Mouse (Mus musculus): ENCODE measurements around the gene Gm49711. TPM values are rescaled to one million over a fixed set of nuclear protein-coding genes. Genes with fewer than 3 reads are reported as not detected.

Gm49711 gene
- total RNA-seq, 1 experiment, result not detected

GRCm38 (mm10) chr16:92234530-92234929 is 176.4 kb downstream of the Gm49711 start:
- DNase-seq (ENCODE audit: low read depth, low spot score), result no peak

GRCm38 (mm10) chr16:92235222-92235621 is 177.1 kb downstream of the Gm49711 start:
- in situ Hi-C loops (cut with MboI; ENCODE audit: low sequenced_read_pairs in 2 of 2, unreplicated experiment in 2 of 2), result no loop called here
- Histone ChIP-seq H3K9ac (ENCODE audit: insufficient read depth, low read depth, low read length, poor library complexity, severe bottlenecking) (no peak overlapping the region), H3K9me3 (ENCODE audit: control insufficient read depth, insufficient read depth, low read depth, low read length) (no peaks in the 10 kb centered on the region), H3K27ac (ENCODE audit: insufficient read depth, low read depth, low read length, poor library complexity, severe bottlenecking) (no peak overlapping the region), H3K4me1 (ENCODE audit: control insufficient read depth in 2 of 2, insufficient read depth in 2 of 2, low read length in 2 of 2, poor library complexity in 1 of 2) (no peaks in the 10 kb centered on the region), H3K36me3 (ENCODE audit: control insufficient read depth, insufficient read depth, low read length, poor library complexity, severe bottlenecking) (no peaks in the 10 kb centered on the region), H3K4me3 (ENCODE audit: insufficient read depth in 1 of 2, low read depth in 1 of 2, low read length in 2 of 2, poor library complexity in 1 of 2, severe bottlenecking in 1 of 2) (no peak overlapping the region)
- no peak for DNase-seq (ENCODE audit: low read depth, low spot score)
- TF ChIP-seq HCFC1 (IDR thresholded peaks at IDR 0.05; ENCODE audit: borderline replicate concordance, insufficient read depth, low read length) (no peak), ZNF384 (IDR thresholded peaks at IDR 0.05; ENCODE audit: low read depth, low read length) (no peak), MAFK (IDR thresholded peaks at IDR 0.05; ENCODE audit: insufficient read depth, low read depth, low read length) (no peak), ZC3H11A (IDR thresholded peaks at IDR 0.05; ENCODE audit: borderline replicate concordance, low read depth, low read length) (no peak), CHD2 (IDR thresholded peaks at IDR 0.05; ENCODE audit: low read depth, low read length) (no peak)

More at GRCm38 (mm10) chr16:92234530-92234929, 176.4 kb downstream of the Gm49711 start:
- no peak overlapping the region for H3K9ac ChIP-seq (ENCODE audit: insufficient read depth, low read depth, low read length, poor library complexity, severe bottlenecking)
- no peak overlapping the region for H3K4me3 ChIP-seq (ENCODE audit: insufficient read depth in 1 of 2, low read depth in 1 of 2, low read length in 2 of 2, poor library complexity in 1 of 2, severe bottlenecking in 1 of 2)
- no peak for TF ChIP-seq ZC3H11A (IDR thresholded peaks at IDR 0.05; ENCODE audit: borderline replicate concordance, low read depth, low read length)
- no peak for TF ChIP-seq ZNF384 (IDR thresholded peaks at IDR 0.05; ENCODE audit: low read depth, low read length)
- TF ChIP-seq HCFC1 (IDR thresholded peaks at IDR 0.05; ENCODE audit: borderline replicate concordance, insufficient read depth, low read length), result no peak
- TF ChIP-seq MAFK (IDR thresholded peaks at IDR 0.05; ENCODE audit: insufficient read depth, low read depth, low read length), result no peak
- no peak for TF ChIP-seq CHD2 (IDR thresholded peaks at IDR 0.05; ENCODE audit: low read depth, low read length)
- no peaks in the 10 kb centered on the region for H3K9me3 ChIP-seq (ENCODE audit: control insufficient read depth, insufficient read depth, low read depth, low read length)
- no peak overlapping the region for H3K27ac ChIP-seq (ENCODE audit: insufficient read depth, low read depth, low read length, poor library complexity, severe bottlenecking)
- H3K4me1 ChIP-seq (ENCODE audit: control insufficient read depth in 2 of 2, insufficient read depth in 2 of 2, low read length in 2 of 2, poor library complexity in 1 of 2), result no peaks in the 10 kb centered on the region
- H3K36me3 ChIP-seq (ENCODE audit: control insufficient read depth, insufficient read depth, low read length, poor library complexity, severe bottlenecking), result no peaks in the 10 kb centered on the region
- in situ Hi-C loops (cut with MboI; ENCODE audit: low sequenced_read_pairs in 2 of 2, unreplicated experiment in 2 of 2), result no loop called here

Other genes with a start within 250 kb of the Gm49711 start
- 14.0 and 30.4 TPM in 2 replicates for gene Mrps6, start within 50 bp of the Gm49711 start, total RNA-seq (2012; rRNA removed)
- 13.2 and 14.3 TPM in 2 replicates for gene Slc5a3, start within 50 bp of the Gm49711 start, total RNA-seq (2012; rRNA removed)
- gene Kcne2, start 234.1 kb downstream of the Gm49711 start, total RNA-seq (2012; rRNA removed), result not detected in 2 replicates
- gene Smim11, start 243.0 kb downstream of the Gm49711 start, total RNA-seq (2012; rRNA removed), result 27.5 and 34.1 TPM in 2 replicates